In genomic region chr11:72041290-72041767, GRCm38 (mm10) we compare ENCODE assay signal across 8 mouse cellular contexts. TPM values are rescaled to one million over a fixed set of nuclear protein-coding genes. Genes with fewer than 3 reads are reported as not detected.
DNase-seq lines count a peak whose midpoint lies in the region; ATAC-seq and TF ChIP-seq lines count a peak whose summit lies in the region.

No protein-coding gene starts in this region.

- no peak for ATAC-seq in limb, embryonic 12.5 days (ENCODE audit: insufficient number of reproducible peaks, insufficient read depth, low FRiP score, low TSS enrichment, low read depth)

- peak overlapping the region; percentile 75 for H3K4me3 ChIP-seq in spleen, adult 2 months (ENCODE audit: extremely low read depth, insufficient read depth, insufficient read length)
- H3K4me3 ChIP-seq in limb, embryonic 12.5 days (replicated peaks) = peak overlapping the region; percentile 68

- 10% methylated on average over 6 of the region's 6 CpGs for WGBS in spleen, adult 2 months
- 22% methylated on average over 6 of the region's 6 CpGs for WGBS in limb, embryonic 12.5 days

- H3K4me2 ChIP-seq in limb, embryonic 12.5 days = peak overlapping the region; percentile 81

- no peak for TF ChIP-seq POLR2A in spleen, adult 2 months (IDR thresholded peaks at IDR 0.05; ENCODE audit: low read depth, low read length)

- H3K9ac ChIP-seq in limb, embryonic 12.5 days (replicated peaks) = peak overlapping the region; percentile 72; the same call in 1 of the 2 replicates

- H3K36me3 ChIP-seq in spleen, adult 2 months (ENCODE audit: control insufficient read depth, insufficient read depth, low read length) = no peaks in the 10 kb centered on the region
- peaks cover 26% of the 10 kb centered on the region for H3K36me3 ChIP-seq in limb, embryonic 12.5 days
- H3K36me3 ChIP-seq in splenic B cell, adult 2 months (ENCODE audit: control insufficient read depth, insufficient read depth, low read length, poor library complexity, severe bottlenecking) = no peaks in the 10 kb centered on the region

- no peaks in the 10 kb centered on the region for H3K27me3 ChIP-seq in spleen, adult 2 months (ENCODE audit: control insufficient read depth, insufficient read depth, low read length)
- H3K27me3 ChIP-seq in limb, embryonic 12.5 days = peaks cover 15% of the 10 kb centered on the region
- H3K27me3 ChIP-seq in splenic B cell, adult 2 months (ENCODE audit: control insufficient read depth, insufficient read depth, low read length, poor library complexity, severe bottlenecking) = no peaks in the 10 kb centered on the region

- no peaks in the 10 kb centered on the region for H3K9me3 ChIP-seq in limb, embryonic 12.5 days

- TF ChIP-seq CTCF in spleen, adult 2 months (IDR thresholded peaks at IDR 0.05; ENCODE audit: extremely low read depth, insufficient read depth, insufficient read length, insufficient replicate concordance) = no peak

- H3K27ac ChIP-seq in spleen, adult 2 months (ENCODE audit: insufficient read depth, low read length) = no peak overlapping the region
- no peak overlapping the region for H3K27ac ChIP-seq in limb, embryonic 12.5 days

- peaks cover 6% of the 10 kb centered on the region; the same call in 1 of the 2 replicates for H3K4me1 ChIP-seq in spleen, adult 2 months (ENCODE audit: control insufficient read depth, insufficient read depth, insufficient read length)
- peaks cover 28% of the 10 kb centered on the region for H3K4me1 ChIP-seq in limb, embryonic 12.5 days (replicated peaks)

- peak; percentile 24 for DNase-seq in embryo, embryonic 10 days (ENCODE audit: low spot score)
- no peak for DNase-seq in embryo, embryonic 11 days
- DNase-seq in spleen, adult 2 months (ENCODE audit: low read depth in 1 of 2, low spot score in 2 of 2) = no peak
- DNase-seq in spleen, postnatal 36 days (ENCODE audit: low spot score in 2 of 2) = no peak
- DNase-seq in splenic B cell, adult 2 months (ENCODE audit: low read depth, low spot score) = peak; percentile 14
- DNase-seq in left cerebral cortex, adult 18-20 months (ENCODE audit: low spot score in 2 of 2) = no peak
- DNase-seq in right cerebral cortex, adult 2 months (ENCODE audit: low spot score in 2 of 2) = no peak

RNA-seq across cellular contexts. Expression of gene Pimreg, which starts 0.5 kb away (rescaled TPM):
- 1.5 and 2.2 TPM in 2 replicates for polyA plus RNA-seq in spleen, adult 2 months (2012; rRNA removed)
- 133 and 138 TPM in 2 replicates for polyA plus RNA-seq in limb, embryonic 12.5 days (2016; fragmentation: Nextera tagmentation; extraction: Ambion mirVana)
- total RNA-seq in left cerebral cortex, adult 18-20 months (2021) = not detected

RNA-seq across cellular contexts. Expression of gene Aipl1, which starts 4.0 kb away (rescaled TPM):
- polyA plus RNA-seq in spleen, adult 2 months (2012; rRNA removed) = 0.12 and 0.19 TPM in 2 replicates
- 0.31 and 0.32 TPM in 2 replicates for polyA plus RNA-seq in limb, embryonic 12.5 days (2016; fragmentation: Nextera tagmentation; extraction: Ambion mirVana)
- not detected for total RNA-seq in left cerebral cortex, adult 18-20 months (2021)

Comparison
In these comparisons a context has a peak if more than half of its experiments do, and no peak if none do; other contexts are left out.
1. DNase-seq: peak in embryo, embryonic 10 days (single experiment) and splenic B cell, adult 2 months (single experiment); none in embryo, embryonic 11 days (single experiment), spleen, adult 2 months (0 of 2), spleen, postnatal 36 days (0 of 2), left cerebral cortex, adult 18-20 months (0 of 2) and right cerebral cortex, adult 2 months (0 of 2).
2. RNA of gene Pimreg, which starts 0.5 kb away (polyA plus RNA-seq): 133 to 138 TPM in limb, embryonic 12.5 days; 1.5 to 2.2 TPM in spleen, adult 2 months; every median in the first group is over 10 times any median in the second.